Mouse (Mus musculus) midbrain, postnatal 0 days (tissue): ENCODE results near the gene Gbf1. TPM values are rescaled to one million over a fixed set of nuclear protein-coding genes. Genes with fewer than 3 reads are reported as not detected.

Source experiments
- ATAC-seq: fragments of 200-750 bp; cut with Nextera tagmentation; 2 replicates; pipeline ENCODE4 v1.8.0; 2017; ENCODE audit warnings: moderate number of reproducible peaks, mild to moderate bottlenecking, moderate TSS enrichment, moderate library complexity; ENCODE audit not compliant: low FRiP score
- DNase-seq: peaks from one replicate; pipeline ENCODE4 v3.0.0-alpha.2; 2015; ENCODE audit warnings: low spot score
- H3K27ac ChIP-seq: fragments of 300-500 bp; sonication (generic); 2 replicates; pipeline ENCODE4 v1.5.1; 2014; ENCODE audit warnings: low read depth, mild to moderate bottlenecking, low read length, mixed read lengths
- H3K27me3 ChIP-seq: fragments of 300-500 bp; sonication (generic); 2 replicates; pipeline ENCODE4 v1.6.1; 2014; ENCODE audit warnings: low read length, control low read depth, mixed read lengths; ENCODE audit not compliant: insufficient read depth
- H3K36me3 ChIP-seq: fragments of 300-500 bp; sonication (generic); 2 replicates; pipeline ENCODE4 v1.6.1; 2014; ENCODE audit warnings: low read length, control low read depth, mixed read lengths; ENCODE audit not compliant: insufficient read depth
- H3K4me1 ChIP-seq: fragments of 300-500 bp; sonication (generic); 2 replicates; pipeline ENCODE4 v1.6.1; 2014; ENCODE audit warnings: mild to moderate bottlenecking, control low read depth, antibody characterized with exemption, low read length, mixed read lengths; ENCODE audit not compliant: insufficient read depth
- H3K4me2 ChIP-seq: fragments of 300-500 bp; sonication (generic); 2 replicates; pipeline ENCODE4 v1.6.1; 2014; ENCODE audit warnings: low read depth, mild to moderate bottlenecking, low read length, mixed read lengths; ENCODE audit not compliant: poor library complexity, severe bottlenecking
- H3K4me3 ChIP-seq: fragments of 300-500 bp; sonication (generic); 2 replicates; pipeline ENCODE4 v1.5.1; 2014; ENCODE audit warnings: low read depth, mild to moderate bottlenecking, low read length, moderate library complexity
- H3K9ac ChIP-seq: fragments of 300-500 bp; sonication (generic); replicated peaks from 2 replicates; pipeline ENCODE4 v1.6.1; 2014; ENCODE audit warnings: mild to moderate bottlenecking, low read length, moderate library complexity, mixed read lengths; ENCODE audit not compliant: poor library complexity, severe bottlenecking
- H3K9me3 ChIP-seq: fragments of 300-500 bp; sonication (generic); 2 replicates; pipeline ENCODE4 v1.6.1; 2016; ENCODE audit warnings: low read length, control low read depth
- CTCF ChIP-seq: IDR thresholded peaks from 2 replicates; pipeline ENCODE4 v1.5.1; 2016; ENCODE audit warnings: antibody characterized with exemption, mild to moderate bottlenecking
- WGBS: fragments of 180-500 bp; shearing (Covaris S2); extraction: QIAGEN DNeasy Blood & Tissue Kit; methylation state at CpG from one replicate; pipeline ENCODE4 v1.1.7; 2014; 5-methylcytosine and 5-hydroxymethylcytosine counted together
- polyA plus RNA-seq: library from polyadenylated mRNA; unstranded; fragments of >200 nt; fragmentation: Nextera tagmentation; extraction: Ambion mirVana; gene quantifications from 2 replicates; pipeline ENCODE4 v1.2.1, GENCODE M21; 2015
- total RNA-seq: library from RNA; depleted of rRNA; stranded (reverse); fragments of >200 nt; gene quantifications from 2 replicates; pipeline ENCODE4 v1.2.3, GENCODE M21; 2014

The Gbf1 gene
- total and polyA plus RNA-seq, 2 experiments from 2014 or later = 51.6 to 59.8 TPM

DNA sequence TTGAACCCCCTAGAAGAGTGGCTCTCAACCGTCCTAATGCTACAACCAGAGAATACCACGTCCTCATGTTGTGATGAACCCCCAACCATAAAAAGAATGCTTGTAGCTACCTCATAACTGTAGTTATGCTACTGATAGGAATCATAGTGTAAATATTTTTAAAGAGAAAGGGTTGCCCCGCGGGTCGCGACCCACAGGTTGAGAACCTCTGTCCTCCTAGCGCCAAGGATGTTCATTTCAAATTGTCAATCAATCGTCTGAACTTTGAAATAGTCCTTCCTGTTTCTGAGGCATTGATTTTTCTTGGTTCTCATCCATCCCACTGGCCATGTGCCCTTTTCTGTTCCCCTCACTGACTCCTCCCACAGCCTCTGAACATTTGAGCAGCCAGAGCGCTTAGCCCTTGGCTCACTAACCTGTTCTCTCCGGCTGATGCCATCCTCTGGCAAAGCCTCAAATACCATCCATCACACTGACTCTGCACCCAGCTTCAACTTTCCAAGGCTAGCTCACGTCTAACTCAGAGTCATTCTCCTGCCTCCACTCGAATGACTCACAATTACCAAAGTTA lies 138.3 kb downstream of the Gbf1 start:
- H3K27me3 ChIP-seq = no peaks in the 10 kb centered on the region
- ATAC-seq = no peak
- H3K9ac ChIP-seq = no peak overlapping the region
- H3K9me3 ChIP-seq = no peaks in the 10 kb centered on the region
- no peak for TF ChIP-seq CTCF
- no peaks in the 10 kb centered on the region for H3K4me1 ChIP-seq
- no peak for DNase-seq
- H3K4me2 ChIP-seq = no peak overlapping the region
- no peak overlapping the region for H3K27ac ChIP-seq
- H3K36me3 ChIP-seq = peaks cover 12% of the 10 kb centered on the region
- 71% methylated on average over 12 of the region's 12 CpGs for WGBS
- no peak overlapping the region for H3K4me3 ChIP-seq

DNA sequence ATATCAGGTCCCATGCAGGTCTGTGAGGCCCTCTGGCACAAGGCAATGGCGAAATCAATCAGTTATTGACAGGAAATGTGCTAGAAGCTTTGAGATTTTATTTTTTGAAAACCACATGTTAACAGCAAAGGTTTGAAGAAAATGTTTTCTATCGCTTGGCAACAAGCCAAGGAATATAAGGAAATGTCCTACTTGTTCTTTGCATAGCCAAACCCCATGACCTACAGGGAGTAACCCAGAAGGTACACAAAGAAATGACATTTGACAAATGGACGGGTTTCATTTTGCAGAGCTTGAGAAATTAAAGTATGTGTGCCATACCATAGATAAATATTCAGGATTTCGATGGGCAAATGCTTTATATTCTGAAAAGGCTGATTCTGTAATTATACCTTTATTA lies 144.6 kb downstream of the Gbf1 start:
- H3K9me3 ChIP-seq = no peaks in the 10 kb centered on the region
- H3K4me2 ChIP-seq = no peak overlapping the region
- WGBS = 74% methylated on average over 4 of the region's 4 CpGs
- no peak for TF ChIP-seq CTCF
- H3K4me1 ChIP-seq = no peaks in the 10 kb centered on the region
- H3K9ac ChIP-seq = no peak overlapping the region
- no peak overlapping the region for H3K4me3 ChIP-seq
- DNase-seq (no peak), ATAC-seq (no peak)
- H3K27me3 ChIP-seq = no peaks in the 10 kb centered on the region
- H3K36me3 ChIP-seq = no peaks in the 10 kb centered on the region
- no peak overlapping the region for H3K27ac ChIP-seq

DNA sequence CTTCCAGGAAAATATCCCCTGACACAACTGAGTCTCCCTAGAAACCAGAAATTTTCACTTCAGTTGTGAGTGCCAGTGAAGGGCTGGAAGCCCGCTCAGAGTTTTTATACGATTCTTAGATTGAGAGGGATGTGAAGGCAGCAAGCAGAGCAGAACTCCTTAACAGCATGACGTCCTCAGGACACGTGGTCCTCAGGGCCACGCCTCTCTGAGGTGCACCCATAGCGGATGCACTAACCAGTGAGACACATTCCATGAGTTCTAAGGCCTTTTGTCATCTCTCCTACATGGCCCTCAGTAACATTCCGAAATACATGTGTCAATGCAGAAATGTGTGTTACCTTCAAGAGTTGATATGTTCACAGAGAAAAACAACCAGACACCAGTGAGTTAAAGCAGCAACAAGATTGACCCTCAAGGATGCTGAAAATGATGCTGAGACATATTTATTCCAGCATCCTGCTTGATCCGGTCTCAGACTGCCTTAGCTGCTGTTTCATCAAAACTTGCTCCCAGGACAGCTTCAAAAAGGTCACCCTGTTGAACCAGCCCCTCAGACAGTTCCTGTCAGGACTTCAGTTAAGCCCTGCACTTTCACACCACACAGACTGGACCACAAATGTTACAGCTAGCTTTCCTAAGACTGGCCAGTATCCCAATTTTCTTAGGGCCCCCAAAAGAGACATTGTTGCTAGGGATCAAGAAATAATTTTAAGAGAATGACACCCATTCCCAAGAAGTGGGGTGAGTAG lies 148.2 kb downstream of the Gbf1 start:
- Histone ChIP-seq H3K36me3 (no peaks in the 10 kb centered on the region), H3K27ac (no peak overlapping the region), H3K9ac (no peak overlapping the region), H3K9me3 (no peaks in the 10 kb centered on the region), H3K4me2 (no peak overlapping the region), H3K4me3 (no peak overlapping the region), H3K4me1 (no peaks in the 10 kb centered on the region), H3K27me3 (0 out of 2 replicates have a peak, but pooled peaks cover 8% of the 10 kb centered on the region)
- no peak for TF ChIP-seq CTCF
- whole genome bisulfite sequencing = 38% methylated on average over 8 of the region's 8 CpGs
- no peak for ATAC-seq
- no peak for DNase-seq

DNA sequence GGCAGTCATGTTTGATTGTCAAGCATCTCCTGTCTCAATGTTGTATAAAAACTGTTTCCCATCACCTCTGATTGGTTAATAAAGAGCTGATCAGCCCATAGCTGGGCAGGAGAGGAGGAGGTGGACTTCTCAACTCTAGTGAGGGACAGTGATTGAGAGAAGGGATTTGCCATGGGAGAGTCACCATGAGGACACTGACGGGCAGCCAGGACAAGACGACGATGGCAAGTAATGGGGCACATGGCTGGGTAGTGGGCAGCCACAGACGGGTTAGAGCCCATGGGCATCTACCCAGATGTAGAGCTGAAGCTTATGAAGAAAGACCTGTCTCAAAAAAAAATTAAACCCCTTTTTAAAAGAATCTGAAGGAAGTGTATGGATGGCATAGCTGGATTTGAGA lies 150.2 kb downstream of the Gbf1 start:
- no peaks in the 10 kb centered on the region for H3K36me3 ChIP-seq
- H3K27ac ChIP-seq = no peak overlapping the region
- no peak for DNase-seq
- H3K27me3 ChIP-seq = 0 out of 2 replicates have a peak, but pooled peaks cover 10% of the 10 kb centered on the region
- no peak for ATAC-seq
- TF ChIP-seq CTCF = no peak
- no peak overlapping the region for H3K9ac ChIP-seq
- no peak overlapping the region for H3K4me2 ChIP-seq
- no peaks in the 10 kb centered on the region for H3K9me3 ChIP-seq
- 80% methylated on average over 4 of the region's 4 CpGs for WGBS
- H3K4me1 ChIP-seq = no peaks in the 10 kb centered on the region
- no peak overlapping the region for H3K4me3 ChIP-seq

DNA sequence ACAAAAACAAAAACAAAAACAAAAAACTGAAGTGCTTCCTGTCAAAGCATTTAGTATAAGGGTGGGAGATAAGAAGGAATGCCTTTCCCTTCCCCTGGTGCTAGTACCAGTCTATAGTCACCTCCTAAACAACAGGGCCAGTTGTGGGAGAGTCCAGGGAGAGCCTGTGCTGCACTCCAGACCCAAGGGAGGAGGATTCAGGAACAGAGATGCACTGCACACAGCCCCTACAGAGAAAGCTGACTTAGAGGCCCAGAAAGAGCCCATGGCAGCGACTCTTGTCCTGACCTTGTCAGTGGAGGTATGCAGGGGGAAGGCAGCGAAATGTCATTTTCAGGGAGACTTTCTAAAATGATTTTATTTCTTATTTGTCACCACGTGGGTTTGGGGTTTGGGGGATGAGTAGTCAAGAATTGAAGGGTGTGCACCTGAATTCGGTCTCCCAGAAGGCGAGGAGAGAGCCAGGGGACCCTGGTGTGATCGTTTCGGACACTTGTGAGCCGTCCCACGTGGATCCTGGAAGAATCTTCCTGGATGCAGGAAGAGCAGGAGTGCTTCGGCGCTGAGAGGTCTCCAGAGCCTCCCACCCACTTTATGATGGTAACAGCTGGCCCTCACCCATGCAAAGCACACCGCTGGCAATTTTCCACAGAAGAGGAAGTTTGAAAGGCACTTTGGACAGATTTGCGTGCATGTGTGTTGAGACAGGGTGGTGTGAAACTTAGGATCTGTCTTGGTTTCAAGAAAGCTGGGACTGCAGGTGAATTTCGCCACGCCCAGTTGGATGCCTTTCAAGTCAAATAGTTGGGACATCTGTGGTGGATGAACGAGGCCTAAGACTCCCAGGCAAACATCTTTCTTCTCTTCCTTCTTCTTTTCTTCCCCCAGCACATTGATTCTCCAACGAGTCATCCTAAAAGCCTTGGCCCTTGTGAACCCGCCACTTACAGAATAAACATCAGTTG lies 151.2 kb downstream of the Gbf1 start:
- H3K4me1 ChIP-seq = no peaks in the 10 kb centered on the region
- H3K9me3 ChIP-seq = no peaks in the 10 kb centered on the region
- H3K36me3 ChIP-seq = no peaks in the 10 kb centered on the region
- no peak overlapping the region for H3K9ac ChIP-seq
- DNase-seq (no peak), ATAC-seq (no peak)
- H3K27me3 ChIP-seq = 0 out of 2 replicates have a peak, but pooled peaks cover 10% of the 10 kb centered on the region
- no peak overlapping the region for H3K27ac ChIP-seq
- peak overlapping the region; percentile 83 for H3K4me2 ChIP-seq
- no peak for TF ChIP-seq CTCF
- 58% methylated on average over 18 of the region's 18 CpGs for WGBS
- peak overlapping the region; percentile 44; the same call in 1 of the 2 replicates for H3K4me3 ChIP-seq
